Mouse (Mus musculus): ENCODE data around the gene Slc22a27. TPM values are rescaled to one million over a fixed set of nuclear protein-coding genes. Genes with fewer than 3 reads are reported as not detected.

Gene Slc22a27
- not detected in 4 replicates for total RNA-seq (2023; ENCODE audit: inconsistent age)

DNA sequence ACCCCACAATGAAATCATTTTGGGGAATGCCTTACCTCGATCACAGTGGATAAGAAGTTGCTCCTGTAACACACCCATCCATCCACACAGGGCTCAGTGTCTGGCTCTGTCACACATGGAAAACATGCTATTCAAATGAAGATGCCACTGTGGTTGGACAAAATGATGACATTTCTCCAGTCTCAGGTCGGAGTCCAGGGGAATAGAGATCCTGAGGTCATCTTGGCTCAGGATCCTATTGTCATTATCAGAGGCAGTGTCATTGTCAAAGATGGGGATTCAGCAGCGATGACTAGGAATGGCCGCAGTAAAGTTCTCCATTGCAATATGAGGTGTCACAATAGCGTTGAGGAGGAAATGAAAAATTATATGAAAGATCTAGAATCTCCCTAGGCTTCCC lies at the start of gene Slc22a27:
Slc22a27 (minus strand) TSS at position 101 of the 400 bp plus-strand sequence.

Other genes with a start within 250 kb of the Slc22a27 start
- not detected in 4 replicates for gene Slc22a26, start 163.4 kb downstream of the Slc22a27 start, total RNA-seq (2023; ENCODE audit: inconsistent age)
- gene Slc22a28, start 166.0 kb upstream of the Slc22a27 start, total RNA-seq (2023; ENCODE audit: inconsistent age): not detected in 4 replicates

All from B cell, adult (primary cell).